Mouse (Mus musculus): ENCODE measurements around the gene Zfyve9.

- TF ChIP-seq CTCF (IDR thresholded peaks at IDR 0.05) (no peak), POLR2A (IDR thresholded peaks at IDR 0.05; ENCODE audit: insufficient read depth, low read depth, low read length) (no peak)
Observed at GRCm38 (mm10) chr4:108637721-108638120, 142.9 kb downstream of the Zfyve9 start.
